Mouse (Mus musculus): ENCODE measurements around the gene Acbd6. TPM values are rescaled to one million over a fixed set of nuclear protein-coding genes. Genes with fewer than 3 reads are reported as not detected.

The Acbd6 gene
- polyA plus RNA-seq, 1 experiment: not detected

- TF ChIP-seq POLR2A (IDR thresholded peaks at IDR 0.05; ENCODE audit: insufficient read depth, low read depth, low read length): no peak
- no peak for TF ChIP-seq CTCF (IDR thresholded peaks at IDR 0.05; ENCODE audit: insufficient read depth, low read depth, low read length)
- H3K27ac ChIP-seq (ENCODE audit: insufficient read depth, low read depth, low read length): no peak overlapping the region
- H3K4me1 ChIP-seq (ENCODE audit: control insufficient read depth, insufficient read depth, low read length): peaks cover 6% of the 10 kb centered on the region; the same call in 1 of the 2 replicates
- 3% methylated on average over 26 of the region's 26 CpGs for WGBS
- no peak overlapping the region for H3K4me3 ChIP-seq (ENCODE audit: insufficient read depth, low read depth, low read length)
Observed at GRCm38 (mm10) chr1:155736096-155736825, 178.3 kb downstream of the Acbd6 start.

- H3K4me1 ChIP-seq (ENCODE audit: control insufficient read depth, insufficient read depth, low read length): peaks cover 14% of the 10 kb centered on the region
- H3K4me3 ChIP-seq (ENCODE audit: insufficient read depth, low read depth, low read length): no peak overlapping the region
- WGBS: 2% methylated on average over 58 of the region's 58 CpGs
- no peak for TF ChIP-seq CTCF (IDR thresholded peaks at IDR 0.05; ENCODE audit: insufficient read depth, low read depth, low read length)
- no peak for TF ChIP-seq POLR2A (IDR thresholded peaks at IDR 0.05; ENCODE audit: insufficient read depth, low read depth, low read length)
- H3K27ac ChIP-seq (ENCODE audit: insufficient read depth, low read depth, low read length): no peak overlapping the region
Observed at GRCm38 (mm10) chr1:155737017-155737808, 179.3 kb downstream of the Acbd6 start.

GRCm38 (mm10) chr1:155737809-155738383, 180.0 kb downstream of the Acbd6 start:
- WGBS: 1% methylated on average over 25 of the region's 25 CpGs
- Histone ChIP-seq H3K27ac (ENCODE audit: insufficient read depth, low read depth, low read length) (no peak overlapping the region), H3K4me1 (ENCODE audit: control insufficient read depth, insufficient read depth, low read length) (peaks cover 21% of the 10 kb centered on the region), H3K4me3 (ENCODE audit: insufficient read depth, low read depth, low read length) (no peak overlapping the region)
- TF ChIP-seq CTCF (IDR thresholded peaks at IDR 0.05; ENCODE audit: insufficient read depth, low read depth, low read length) (no peak), POLR2A (IDR thresholded peaks at IDR 0.05; ENCODE audit: insufficient read depth, low read depth, low read length) (no peak)

Other genes with a start within 250 kb of the Acbd6 start
- 107 TPM in 1 of 2 replicates, not detected in the other for gene Xpr1, start 140.7 kb upstream of the Acbd6 start, polyA plus RNA-seq (2012; ENCODE audit: insufficient read depth, insufficient read length, low replicate concordance, missing spikeins)
- gene Lhx4, start 193.6 kb downstream of the Acbd6 start, polyA plus RNA-seq (2012; ENCODE audit: insufficient read depth, insufficient read length, low replicate concordance, missing spikeins): not detected in 2 replicates